Mouse (Mus musculus) brown adipose tissue, adult 24 weeks (tissue): ENCODE results near the gene Tmem120b. TPM values are rescaled to one million over a fixed set of nuclear protein-coding genes. Genes with fewer than 3 reads are reported as not detected.

Experiments used
- H3K27ac ChIP-seq: fragments of 200-500 bp; replicated peaks from 2 replicates; pipeline ENCODE4 v1.5.1; 2012; ENCODE audit warnings: low read depth, mild to moderate bottlenecking, low read length
- H3K4me1 ChIP-seq: fragments of 200-500 bp; 2 replicates; pipeline ENCODE4 v1.6.1; 2012; ENCODE audit warnings: low read length, mixed read lengths; ENCODE audit not compliant: control insufficient read depth, insufficient read depth, insufficient read length
- H3K4me3 ChIP-seq: fragments of 200-500 bp; 2 replicates; pipeline ENCODE4 v1.5.1; 2012; ENCODE audit warnings: low read depth, mild to moderate bottlenecking, low read length, moderate library complexity; ENCODE audit not compliant: insufficient read depth
- polyA plus RNA-seq: library from polyadenylated mRNA; stranded (reverse); fragments of >200 nt; gene quantifications from 2 replicates; pipeline ENCODE4 v1.2.4, GENCODE M21; 2012; ENCODE audit not compliant: missing spikeins, insufficient read depth, insufficient read length

Gene Tmem120b
- polyA plus RNA-seq, 1 experiment, result 91.8 TPM

GRCm38 (mm10) chr5:123157972-123158371, 89.8 kb downstream of the Tmem120b start:
- no peaks in the 10 kb centered on the region for H3K4me1 ChIP-seq
- H3K4me3 ChIP-seq, result no peak overlapping the region
- no peak overlapping the region for H3K27ac ChIP-seq

DNA sequence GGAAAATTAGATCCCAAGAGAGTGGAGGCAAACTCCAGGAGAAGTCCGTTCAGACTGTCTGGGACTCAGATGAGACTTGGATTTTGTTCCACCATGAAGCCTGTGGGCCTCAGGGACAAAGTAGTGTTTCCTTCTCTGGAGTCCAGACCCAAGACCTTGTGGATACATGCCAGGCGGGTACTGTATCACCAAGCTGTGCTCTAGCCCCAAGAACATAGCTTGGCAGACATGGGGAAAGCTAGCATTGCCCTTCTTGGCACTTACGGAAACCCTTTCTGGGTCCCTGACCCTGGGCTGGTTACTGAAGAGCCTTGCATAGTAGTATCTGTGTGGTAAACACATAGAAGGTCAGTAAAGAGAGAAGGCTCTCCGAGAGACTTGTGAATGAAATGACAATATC, 91.2 kb downstream of the Tmem120b start:
- H3K27ac ChIP-seq, result no peak overlapping the region
- no peak overlapping the region for H3K4me3 ChIP-seq
- H3K4me1 ChIP-seq, result no peaks in the 10 kb centered on the region

DNA sequence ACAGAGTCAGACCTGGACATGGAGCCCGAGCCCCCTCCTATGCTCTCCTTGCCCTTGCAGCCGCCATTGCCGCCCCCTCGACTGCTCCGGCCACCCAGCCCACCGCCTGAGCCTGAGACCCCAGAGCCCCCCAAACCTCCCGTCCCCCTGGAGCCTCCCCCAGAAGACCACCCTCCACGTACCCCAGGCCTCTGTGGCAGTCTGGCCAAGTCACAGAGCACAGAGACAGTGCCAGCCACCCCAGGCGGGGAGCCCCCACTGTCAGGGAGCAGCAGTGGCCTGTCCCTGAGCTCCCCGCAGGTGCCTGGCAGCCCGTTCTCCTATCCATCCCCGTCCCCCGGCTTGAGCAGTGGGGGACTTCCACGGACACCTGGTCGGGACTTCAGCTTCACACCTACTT, 91.7 kb downstream of the Tmem120b start:
- Histone ChIP-seq H3K27ac (no peak overlapping the region), H3K4me1 (no peaks in the 10 kb centered on the region), H3K4me3 (no peak overlapping the region)

- H3K4me1 ChIP-seq, result no peaks in the 10 kb centered on the region
- no peak overlapping the region for H3K4me3 ChIP-seq
- no peak overlapping the region for H3K27ac ChIP-seq
These were observed 92.1 kb downstream of the Tmem120b start for GRCm38 (mm10) chr5:123160341-123160740.

DNA sequence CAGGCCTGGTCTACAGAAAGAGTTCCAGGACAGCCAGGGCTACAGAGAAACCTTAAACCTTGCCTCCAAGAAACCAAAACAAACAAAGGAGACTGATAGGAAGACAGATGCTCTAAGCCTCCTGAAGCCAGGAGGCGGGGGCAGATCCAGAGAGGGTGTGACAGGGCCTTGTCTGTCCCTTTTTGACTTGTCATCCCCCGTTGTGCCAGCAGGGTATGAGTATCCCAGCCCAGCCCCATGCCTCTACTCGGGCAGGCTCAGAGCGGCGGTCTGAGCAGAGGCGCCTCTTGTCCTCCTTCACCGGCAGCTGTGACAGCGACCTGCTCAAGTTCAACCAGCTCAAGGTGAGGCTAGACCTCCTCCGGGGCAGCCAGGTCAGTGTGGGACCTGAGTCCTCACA, 94.7 kb downstream of the Tmem120b start:
- H3K27ac ChIP-seq, result no peak overlapping the region
- no peaks in the 10 kb centered on the region for H3K4me1 ChIP-seq
- H3K4me3 ChIP-seq, result no peak overlapping the region

DNA sequence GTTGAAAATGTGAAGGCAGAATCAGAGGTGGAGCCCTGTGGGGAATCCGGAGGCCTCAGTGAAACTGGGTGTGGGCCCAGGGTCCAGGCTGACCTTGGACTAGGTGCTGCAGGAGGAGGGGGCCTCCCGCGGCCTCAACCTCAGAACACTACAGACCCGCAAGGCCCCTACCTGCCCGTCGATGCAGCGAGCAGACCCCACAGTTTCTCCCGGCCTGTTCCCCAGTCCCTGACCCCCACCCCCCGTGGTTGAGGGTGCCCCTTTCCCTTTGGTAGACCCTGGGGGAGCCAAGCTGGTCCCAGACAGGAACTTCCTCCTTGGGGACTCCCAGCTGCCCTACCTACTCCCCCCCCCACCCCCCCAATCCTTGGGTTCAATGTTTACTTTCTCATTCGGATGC, 98.2 kb downstream of the Tmem120b start:
- Histone ChIP-seq H3K4me1 (no peaks in the 10 kb centered on the region), H3K4me3 (no peak overlapping the region), H3K27ac (no peak overlapping the region)

Other genes with a start within 250 kb of the Tmem120b start
- 112 and 138 TPM in 2 replicates for gene Anapc5, start 247.1 kb upstream of the Tmem120b start, polyA plus RNA-seq
- 8.8 and 12.4 TPM in 2 replicates for gene Rnf34, start 218.4 kb upstream of the Tmem120b start, polyA plus RNA-seq
- gene Kdm2b, start 78.6 kb upstream of the Tmem120b start, polyA plus RNA-seq, result 6.3 and 6.5 TPM in 2 replicates
- gene Orai1, start 53.3 kb upstream of the Tmem120b start, polyA plus RNA-seq, result 6.9 and 7.6 TPM in 2 replicates
- gene Morn3, start 21.4 kb upstream of the Tmem120b start, polyA plus RNA-seq, result not detected in 2 replicates
- 0.48 and 0.67 TPM in 2 replicates for gene Rhof, start 64.3 kb downstream of the Tmem120b start, polyA plus RNA-seq
- gene Setd1b, start 73.8 kb downstream of the Tmem120b start, polyA plus RNA-seq, result 5.4 and 8.3 TPM in 2 replicates
- 18.4 and 19.5 TPM in 2 replicates for gene Psmd9, start 101.0 kb downstream of the Tmem120b start, polyA plus RNA-seq
- 1.7 TPM in 2 replicates for gene Hpd, start 114.3 kb downstream of the Tmem120b start, polyA plus RNA-seq
- gene Wdr66, start 183.7 kb downstream of the Tmem120b start, polyA plus RNA-seq, result 0.24 and 0.54 TPM in 2 replicates